Mouse (Mus musculus): ENCODE results near the gene Cma1. TPM values are rescaled to one million over a fixed set of nuclear protein-coding genes. Genes with fewer than 3 reads are reported as not detected.

Cma1 gene
- polyA plus RNA-seq, 1 experiment from 2014 or later: 0.86 TPM

GRCm38 (mm10) chr14:55926847-55927246 is 17.6 kb downstream of the Cma1 start:
- ATAC-seq (ENCODE audit: extremely low read depth, insufficient number of reproducible peaks, low FRiP score, low TSS enrichment): no peak
- WGBS: 79% methylated on average over 4 of the region's 4 CpGs
- Histone ChIP-seq H3K9me3 (peaks cover 6% of the 10 kb centered on the region; the same call in 1 of the 2 replicates), H3K4me1 (peaks cover 18% of the 10 kb centered on the region), H3K4me2 (no peak overlapping the region), H3K36me3 (no peaks in the 10 kb centered on the region), H3K9ac (no peak overlapping the region), H3K27me3 (replicated peaks) (no peaks in the 10 kb centered on the region), H3K4me3 (no peak overlapping the region), H3K27ac (replicated peaks) (no peak overlapping the region)

GRCm38 (mm10) chr14:55922475-55923232 is 21.8 kb downstream of the Cma1 start:
- Histone ChIP-seq H3K27me3 (replicated peaks) (peaks cover 3% of the 10 kb centered on the region; the same call in 1 of the 2 replicates), H3K36me3 (no peaks in the 10 kb centered on the region), H3K27ac (replicated peaks) (0 out of 2 replicates have a peak overlapping the region, but pooled peaks have one; percentile 24), H3K4me1 (peaks cover 14% of the 10 kb centered on the region), H3K9ac (no peak overlapping the region), H3K9me3 (no peaks in the 10 kb centered on the region), H3K4me2 (peak overlapping the region; percentile 2; the same call in 1 of the 2 replicates), H3K4me3 (no peak overlapping the region)
- 17% methylated on average over 7 of the region's 7 CpGs for WGBS
- ATAC-seq (ENCODE audit: extremely low read depth, insufficient number of reproducible peaks, low FRiP score, low TSS enrichment): no peak

- Histone ChIP-seq H3K9me3 (no peaks in the 10 kb centered on the region), H3K27me3 (replicated peaks) (peaks cover 3% of the 10 kb centered on the region; the same call in 1 of the 2 replicates), H3K4me2 (no peak overlapping the region), H3K4me1 (peaks cover 11% of the 10 kb centered on the region), H3K36me3 (no peaks in the 10 kb centered on the region), H3K9ac (peak overlapping the region; percentile 55; the same call in 1 of the 2 replicates), H3K4me3 (no peak overlapping the region), H3K27ac (replicated peaks) (no peak overlapping the region)
- 35% methylated on average over 14 of the region's 14 CpGs for WGBS
- ATAC-seq (ENCODE audit: extremely low read depth, insufficient number of reproducible peaks, low FRiP score, low TSS enrichment): no peak; the same call in 1 of the 2 replicates
Measured at GRCm38 (mm10) chr14:55918240-55919082, 26.0 kb downstream of the Cma1 start.

GRCm38 (mm10) chr14:55913406-55913805 is 31.1 kb downstream of the Cma1 start:
- Histone ChIP-seq H3K4me1 (no peaks in the 10 kb centered on the region), H3K36me3 (no peaks in the 10 kb centered on the region), H3K27ac (replicated peaks) (no peak overlapping the region), H3K4me3 (no peak overlapping the region), H3K4me2 (no peak overlapping the region), H3K9ac (no peak overlapping the region), H3K27me3 (replicated peaks) (no peaks in the 10 kb centered on the region), H3K9me3 (no peaks in the 10 kb centered on the region)
- ATAC-seq (ENCODE audit: extremely low read depth, insufficient number of reproducible peaks, low FRiP score, low TSS enrichment): no peak
- 47% methylated on average over 4 of the region's 4 CpGs for WGBS

- no peaks in the 10 kb centered on the region for H3K36me3 ChIP-seq
- no peaks in the 10 kb centered on the region for H3K27me3 ChIP-seq (replicated peaks)
- no peak overlapping the region for H3K9ac ChIP-seq
- no peak for ATAC-seq (ENCODE audit: extremely low read depth, insufficient number of reproducible peaks, low FRiP score, low TSS enrichment)
- H3K4me3 ChIP-seq: no peak overlapping the region
- 16% methylated on average over 1 of the region's 1 CpGs for WGBS
- peaks cover 8% of the 10 kb centered on the region for H3K4me1 ChIP-seq
- H3K27ac ChIP-seq (replicated peaks): no peak overlapping the region
- H3K9me3 ChIP-seq: no peaks in the 10 kb centered on the region
- H3K4me2 ChIP-seq: no peak overlapping the region
Measured at GRCm38 (mm10) chr14:55905518-55905917, 39.0 kb downstream of the Cma1 start.

- Histone ChIP-seq H3K36me3 (peaks cover 31% of the 10 kb centered on the region), H3K4me1 (peaks cover 19% of the 10 kb centered on the region), H3K27ac (replicated peaks) (peak overlapping the region; percentile 83), H3K9me3 (no peaks in the 10 kb centered on the region), H3K9ac (peak overlapping the region; percentile 87), H3K27me3 (replicated peaks) (no peaks in the 10 kb centered on the region), H3K4me3 (peak overlapping the region; percentile 60), H3K4me2 (peak overlapping the region; percentile 89)
- ATAC-seq (ENCODE audit: extremely low read depth, insufficient number of reproducible peaks, low FRiP score, low TSS enrichment): no peak
- WGBS: 9% methylated on average over 12 of the region's 12 CpGs
Measured at GRCm38 (mm10) chr14:55900414-55900755, 44.1 kb downstream of the Cma1 start.

GRCm38 (mm10) chr14:55899701-55900413 is 44.6 kb downstream of the Cma1 start, which contains the start of gene Sdr39u1:
Gene Sdr39u1 (minus strand): TSS chr14:55900293.
- H3K4me3 ChIP-seq: peak within 1 kb of the TSS; percentile 60
- H3K4me2 ChIP-seq: peak within 1 kb of the TSS; percentile 89
- no peaks in the 10 kb centered on the region for H3K27me3 ChIP-seq (replicated peaks)
- 1% methylated on average over 39 of the region's 39 CpGs for WGBS
- H3K27ac ChIP-seq (replicated peaks): peak within 1 kb of the TSS; percentile 83
- ATAC-seq (ENCODE audit: extremely low read depth, insufficient number of reproducible peaks, low FRiP score, low TSS enrichment): peak; percentile 60; the same call in 1 of the 2 replicates
- peak within 1 kb of the TSS; percentile 87 for H3K9ac ChIP-seq
- peaks cover 36% of the 10 kb centered on the region for H3K36me3 ChIP-seq
- H3K4me1 ChIP-seq: peaks cover 19% of the 10 kb centered on the region
- no peaks in the 10 kb centered on the region for H3K9me3 ChIP-seq

GRCm38 (mm10) chr14:55898947-55899346 is 45.5 kb downstream of the Cma1 start:
- H3K36me3 ChIP-seq: peaks cover 45% of the 10 kb centered on the region
- no peak for ATAC-seq (ENCODE audit: extremely low read depth, insufficient number of reproducible peaks, low FRiP score, low TSS enrichment)
- no peak overlapping the region for H3K9ac ChIP-seq
- H3K4me2 ChIP-seq: peak overlapping the region; percentile 89
- H3K9me3 ChIP-seq: no peaks in the 10 kb centered on the region
- no peak overlapping the region for H3K4me3 ChIP-seq
- peak overlapping the region; percentile 83; the same call in 1 of the 2 replicates for H3K27ac ChIP-seq (replicated peaks)
- 90% methylated on average over 7 of the region's 7 CpGs for WGBS
- H3K27me3 ChIP-seq (replicated peaks): no peaks in the 10 kb centered on the region
- peaks cover 19% of the 10 kb centered on the region for H3K4me1 ChIP-seq

- ATAC-seq (ENCODE audit: extremely low read depth, insufficient number of reproducible peaks, low FRiP score, low TSS enrichment): no peak
- Histone ChIP-seq H3K9ac (no peak overlapping the region), H3K4me3 (no peak overlapping the region), H3K4me2 (no peak overlapping the region), H3K36me3 (peaks cover 55% of the 10 kb centered on the region), H3K9me3 (no peaks in the 10 kb centered on the region), H3K27ac (replicated peaks) (no peak overlapping the region), H3K27me3 (replicated peaks) (no peaks in the 10 kb centered on the region), H3K4me1 (peaks cover 19% of the 10 kb centered on the region)
- WGBS: 90% methylated on average over 12 of the region's 12 CpGs
Measured at GRCm38 (mm10) chr14:55897671-55898070, 46.8 kb downstream of the Cma1 start.
